Mouse (Mus musculus): Measurements from ENCODE around the gene Rorc. TPM values are rescaled to one million over a fixed set of nuclear protein-coding genes. Genes with fewer than 3 reads are reported as not detected.
A peak's percentile ranks its signal among the peaks of the same experiment; 100 is the strongest.

The Rorc gene
- total RNA-seq, 2 experiments from 2014 or later: 0.15 TPM; not detected in 1

DNA sequence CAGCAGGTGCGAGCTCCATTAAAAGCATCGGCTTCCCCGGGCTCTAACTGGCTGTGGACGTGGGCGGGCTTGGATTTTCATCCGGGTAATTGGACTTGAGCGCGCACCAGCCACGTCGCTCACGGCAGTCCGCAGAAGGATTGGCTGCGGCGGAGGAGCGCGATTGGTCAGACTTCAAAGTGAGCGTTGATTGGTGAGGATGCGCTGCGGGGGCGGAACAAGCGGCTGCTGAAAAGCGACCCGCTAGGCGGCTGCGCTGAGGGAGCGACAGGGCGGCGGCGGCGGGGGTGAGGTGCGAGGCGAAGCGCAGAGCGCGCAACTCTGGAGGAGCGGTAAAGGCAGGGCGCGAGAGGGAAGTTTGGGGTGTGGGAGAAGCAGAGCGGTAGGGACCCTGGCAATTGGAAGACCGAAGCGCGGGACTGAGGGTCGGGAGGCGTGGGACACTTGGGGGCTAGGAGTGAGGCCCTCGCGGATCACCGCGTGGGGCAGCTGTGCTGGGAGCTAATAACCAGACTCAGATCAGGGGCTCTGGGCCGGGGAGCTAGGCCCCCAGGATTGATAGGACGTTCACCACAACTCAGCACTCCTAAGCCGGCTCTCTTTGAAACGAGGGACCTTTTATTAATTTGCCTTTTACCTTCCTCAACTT, 40.6 kb downstream of the Rorc start, which contains the start of gene Tdrkh:
Gene Tdrkh, plus strand, starts transcription at position 243 of the 649 bp plus-strand sequence.
- ATAC-seq (replicated peaks; ENCODE audit: poor library complexity): peak; percentile 99

DNA sequence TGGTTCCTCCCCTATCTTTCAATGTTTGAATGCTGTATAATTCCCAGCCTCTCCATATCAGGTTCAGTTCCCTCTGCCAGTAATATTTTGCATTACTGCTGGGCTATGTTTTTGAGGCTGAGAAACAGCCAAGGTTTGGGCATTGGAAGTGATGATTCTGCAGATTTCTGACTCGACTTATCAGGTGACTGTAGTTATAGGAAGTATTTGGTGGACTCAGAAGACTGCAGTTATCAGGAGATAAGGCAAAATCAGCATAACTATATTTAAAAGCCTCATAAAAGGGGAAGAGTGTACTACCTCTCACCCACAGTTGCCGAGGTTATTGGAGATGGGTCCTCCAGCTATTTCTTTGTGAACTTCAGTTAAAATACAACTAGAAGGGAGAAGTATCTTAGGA, 58.4 kb downstream of the Rorc start:
- 0 out of 2 replicates have a peak, but pooled peaks have one; percentile 26 for ATAC-seq (replicated peaks; ENCODE audit: poor library complexity)

DNA sequence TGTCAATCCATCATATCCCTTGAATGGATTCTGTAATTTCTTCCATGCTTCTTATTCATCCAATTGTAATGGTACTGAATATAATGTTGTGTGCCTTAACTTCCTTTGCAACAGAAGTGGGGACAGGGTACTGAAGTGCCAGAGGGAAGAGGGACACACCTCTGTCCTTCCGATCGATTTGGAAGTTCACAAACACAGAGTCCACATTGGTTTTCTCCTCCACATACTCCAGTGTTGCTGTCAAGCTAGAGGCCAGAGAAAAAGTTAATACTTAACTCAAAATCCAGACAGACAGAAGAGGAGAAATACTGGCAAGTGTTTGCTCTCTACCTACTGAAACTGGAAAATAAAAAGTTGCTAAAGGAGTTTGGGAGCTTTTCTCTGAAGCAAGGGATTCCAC, 61.7 kb downstream of the Rorc start:
- no peak for ATAC-seq (replicated peaks; ENCODE audit: poor library complexity)

DNA sequence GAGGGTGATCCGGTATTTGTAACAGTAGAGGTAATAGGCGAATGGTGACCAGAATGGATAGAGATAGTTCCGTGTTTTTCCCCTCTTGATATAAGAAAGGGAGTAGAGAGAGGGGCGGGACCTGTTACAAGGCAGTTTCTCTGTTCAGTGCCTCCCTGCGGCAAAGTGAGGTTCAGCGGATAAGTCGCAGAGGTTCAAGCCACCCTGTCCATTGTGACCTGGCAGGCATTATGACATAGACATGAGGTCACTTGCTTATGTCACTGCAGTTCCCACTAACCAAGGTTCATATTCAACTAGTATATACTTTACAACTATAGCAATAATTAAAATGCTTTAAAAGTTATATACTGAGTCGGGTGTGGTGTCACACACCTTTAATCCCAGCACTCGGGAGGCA, 63.8 kb downstream of the Rorc start:
- no peak for ATAC-seq (replicated peaks; ENCODE audit: poor library complexity)

DNA sequence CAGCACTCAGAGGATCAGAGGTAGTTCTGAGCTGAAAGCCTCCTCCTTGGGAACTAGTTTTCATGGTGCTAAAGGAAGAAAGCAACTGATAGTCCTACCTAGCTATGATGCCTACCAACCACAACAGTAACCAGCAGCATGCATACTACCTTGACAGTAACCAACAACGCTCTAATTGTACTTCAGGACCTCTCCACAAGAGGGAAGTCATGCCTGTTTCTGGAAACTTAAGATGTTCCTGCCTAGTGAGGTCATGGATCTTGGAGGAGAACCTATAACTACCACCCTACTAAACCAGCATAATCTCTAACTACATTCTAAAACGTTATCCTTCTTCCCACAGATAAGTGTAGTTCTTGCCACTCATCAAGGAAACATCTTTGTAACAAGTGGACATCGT, 68.6 kb downstream of the Rorc start:
- peak; percentile 70 for ATAC-seq (replicated peaks; ENCODE audit: poor library complexity)

DNA sequence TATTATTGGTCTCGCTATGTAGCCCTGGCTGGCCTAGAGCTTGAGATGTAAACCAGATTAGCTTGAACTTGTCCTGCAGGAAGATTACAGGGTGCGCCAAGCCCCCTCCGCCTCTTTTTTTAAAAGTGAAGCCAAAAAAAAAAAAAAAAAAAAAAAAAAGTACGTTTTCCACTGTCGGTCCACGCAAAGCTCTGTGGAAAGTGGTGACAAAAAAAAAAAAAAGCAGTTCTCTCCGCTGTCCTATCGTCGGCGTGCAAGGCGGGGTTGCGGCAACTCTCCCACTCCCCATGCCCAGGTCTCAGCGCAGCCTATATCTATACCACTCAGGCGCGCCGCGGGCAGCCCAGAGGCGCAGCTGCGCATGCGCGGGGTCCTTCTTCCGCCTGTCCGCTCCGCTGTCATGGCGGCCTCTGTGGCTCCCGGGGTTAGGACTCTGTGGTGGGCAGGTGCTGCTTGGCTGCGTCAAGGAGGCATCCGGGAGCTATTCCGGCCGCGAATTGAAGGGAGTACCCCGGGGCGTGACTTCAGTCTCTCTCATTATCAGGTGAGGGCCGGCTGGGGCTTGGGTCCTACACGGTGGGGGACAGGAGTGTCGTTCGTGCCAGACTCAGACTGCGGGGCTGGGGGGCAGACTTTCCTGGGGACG, 70.5 kb downstream of the Rorc start, which contains the start of gene Mrpl9:
Gene Mrpl9, plus strand, starts transcription at position 368 of the 646 bp plus-strand sequence.
- ATAC-seq (replicated peaks; ENCODE audit: poor library complexity): peak; percentile 94

DNA sequence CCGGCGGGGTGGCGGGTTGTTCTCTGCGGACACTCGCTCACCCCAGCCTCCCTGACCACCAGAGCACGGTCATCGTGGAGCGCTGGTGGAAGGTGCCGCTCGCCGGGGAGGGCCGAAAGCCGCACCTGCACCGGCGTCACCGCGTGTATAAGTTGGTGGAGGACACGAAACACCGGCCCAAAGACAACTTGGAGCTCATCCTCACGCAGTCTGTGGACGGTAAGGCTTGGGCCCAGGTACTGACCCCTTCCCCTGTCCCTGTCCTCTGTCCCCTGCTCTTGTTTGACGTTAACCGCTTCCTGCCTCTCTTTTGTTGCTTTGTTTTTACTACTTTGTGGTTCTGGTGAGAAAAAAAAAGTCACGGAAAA, 71.0 kb downstream of the Rorc start, which contains the start of gene Oaz3:
Gene Oaz3, minus strand, starts transcription at position 319 of the 368 bp plus-strand sequence.
- ATAC-seq (replicated peaks; ENCODE audit: poor library complexity): peak; percentile 17

Other genes with a start within 250 kb of the Rorc start
- not detected in 2 replicates for gene Gm10696, start 194.6 kb upstream of the Rorc start, total RNA-seq (2015)
- 0.29 TPM in 1 of 2 replicates, not detected in the other for gene Gm10696, start 194.6 kb upstream of the Rorc start, total RNA-seq (2017)
- not detected in 2 replicates for gene Gm5286, start 176.1 kb upstream of the Rorc start, total RNA-seq (2015)
- not detected in 2 replicates for gene Gm5286, start 176.1 kb upstream of the Rorc start, total RNA-seq (2017)
- not detected in 2 replicates for gene Gm4778, start 108.8 kb upstream of the Rorc start, total RNA-seq (2015)
- not detected in 2 replicates for gene Gm4778, start 108.8 kb upstream of the Rorc start, total RNA-seq (2017)
- 5.6 and 6.0 TPM in 2 replicates for gene Them4, start 62.7 kb upstream of the Rorc start, total RNA-seq (2015)
- 2.8 and 3.6 TPM in 2 replicates for gene Them4, start 62.7 kb upstream of the Rorc start, total RNA-seq (2017)
- not detected in 2 replicates for gene Them5, start 30.7 kb upstream of the Rorc start, total RNA-seq (2015)
- gene Them5, start 30.7 kb upstream of the Rorc start, total RNA-seq (2017): not detected in 2 replicates
- gene C2cd4d, start 10.4 kb upstream of the Rorc start, total RNA-seq (2015): not detected in 2 replicates
- not detected in 2 replicates for gene C2cd4d, start 10.4 kb upstream of the Rorc start, total RNA-seq (2017)
- gene Lingo4, start 25.7 kb downstream of the Rorc start, total RNA-seq (2015): not detected in 2 replicates
- not detected in 2 replicates for gene Lingo4, start 25.7 kb downstream of the Rorc start, total RNA-seq (2017)
- gene Tdrkh, start 40.5 kb downstream of the Rorc start, total RNA-seq (2015): 12.7 and 13.2 TPM in 2 replicates
- gene Tdrkh, start 40.5 kb downstream of the Rorc start, total RNA-seq (2017): 3.9 and 5.5 TPM in 2 replicates
- 46.9 and 53.0 TPM in 2 replicates for gene Mrpl9, start 70.5 kb downstream of the Rorc start, total RNA-seq (2015)
- 53.3 and 54.6 TPM in 2 replicates for gene Mrpl9, start 70.5 kb downstream of the Rorc start, total RNA-seq (2017)
- gene Oaz3, start 71.1 kb downstream of the Rorc start, total RNA-seq (2015): 0.46 TPM in 1 of 2 replicates, not detected in the other
- not detected in 2 replicates for gene Oaz3, start 71.1 kb downstream of the Rorc start, total RNA-seq (2017)
- not detected in 2 replicates for gene Celf3, start 105.5 kb downstream of the Rorc start, total RNA-seq (2015)
- 0.08 TPM in 1 of 2 replicates, not detected in the other for gene Celf3, start 105.5 kb downstream of the Rorc start, total RNA-seq (2017)
- 1.1 and 1.4 TPM in 2 replicates for gene Riiad1, start 107.5 kb downstream of the Rorc start, total RNA-seq (2015)
- not detected in 2 replicates for gene Riiad1, start 107.5 kb downstream of the Rorc start, total RNA-seq (2017)
- 21.9 and 22.5 TPM in 2 replicates for gene Snx27, start 209.9 kb downstream of the Rorc start, total RNA-seq (2015)
- 23.2 and 36.4 TPM in 2 replicates for gene Snx27, start 209.9 kb downstream of the Rorc start, total RNA-seq (2017)